Mouse (Mus musculus) intestine, embryonic 14.5 days (tissue): ENCODE measurements around the gene Cnih3. TPM values are rescaled to one million over a fixed set of nuclear protein-coding genes. Genes with fewer than 3 reads are reported as not detected.

Experiments used
- ATAC-seq: fragments of 200-750 bp; cut with Nextera tagmentation; replicated peaks from 2 replicates; pipeline ENCODE4 v1.8.0; 2017; ENCODE audit warnings: low read depth, moderate number of reproducible peaks, moderate TSS enrichment, moderate library complexity; ENCODE audit not compliant: low FRiP score, low TSS enrichment
- DNase-seq: peaks from one replicate; pipeline ENCODE4 v3.0.0-alpha.2; 2018; ENCODE audit warnings: low spot score
- H3K27ac ChIP-seq: fragments of 300-500 bp; sonication (generic); 2 replicates; pipeline ENCODE4 v1.5.1; 2014; ENCODE audit warnings: low read depth, mild to moderate bottlenecking, control low read depth
- H3K27me3 ChIP-seq: fragments of 300-500 bp; sonication (generic); replicated peaks from 2 replicates; pipeline ENCODE4 v1.6.1; 2014; ENCODE audit warnings: low read length, control low read depth; ENCODE audit not compliant: control insufficient read depth, insufficient read depth
- H3K36me3 ChIP-seq: fragments of 300-500 bp; sonication (generic); 2 replicates; pipeline ENCODE4 v1.6.1; 2014; ENCODE audit warnings: low read length, control low read depth; ENCODE audit not compliant: control insufficient read depth, insufficient read depth
- H3K4me1 ChIP-seq: fragments of 300-500 bp; sonication (generic); replicated peaks from 2 replicates; pipeline ENCODE4 v1.6.1; 2014; ENCODE audit warnings: low read length, control low read depth, mixed read lengths; ENCODE audit not compliant: control insufficient read depth, insufficient read depth
- H3K4me2 ChIP-seq: fragments of 300-500 bp; sonication (generic); 2 replicates; pipeline ENCODE4 v1.6.1; 2014; ENCODE audit warnings: low read length
- H3K4me3 ChIP-seq: fragments of 300-500 bp; sonication (generic); 2 replicates; pipeline ENCODE4 v1.5.1; 2014; ENCODE audit warnings: low read depth, low read length, control low read depth, mixed read lengths
- H3K9ac ChIP-seq: fragments of 300-500 bp; sonication (generic); 2 replicates; pipeline ENCODE4 v1.6.1; 2014; ENCODE audit warnings: mild to moderate bottlenecking, low read length
- H3K9me3 ChIP-seq: fragments of 300-500 bp; sonication (generic); 2 replicates; pipeline ENCODE4 v1.6.1; 2016; ENCODE audit warnings: low read length, control low read depth; ENCODE audit not compliant: control insufficient read depth
- WGBS: fragments of 180-500 bp; shearing (Covaris S2); extraction: QIAGEN DNeasy Blood & Tissue Kit; methylation state at CpG from one replicate; pipeline ENCODE4 v1.1.7; 2014; 5-methylcytosine and 5-hydroxymethylcytosine counted together
- polyA plus RNA-seq: library from polyadenylated mRNA; unstranded; fragments of >200 nt; fragmentation: Nextera tagmentation; extraction: Ambion mirVana; gene quantifications from 2 replicates; pipeline ENCODE4 v1.2.1, GENCODE M21; 2014

The Cnih3 gene
- polyA plus RNA-seq, 1 experiment from 2014 or later = 0.41 TPM

GRCm38 (mm10) chr1:181358526-181358925 is 6.1 kb downstream of the Cnih3 start:
- Histone ChIP-seq H3K4me2 (no peak overlapping the region), H3K27me3 (peaks cover 14% of the 10 kb centered on the region), H3K27ac (no peak overlapping the region), H3K4me3 (no peak overlapping the region), H3K9me3 (no peaks in the 10 kb centered on the region), H3K4me1 (peaks cover 1% of the 10 kb centered on the region; the same call in 1 of the 2 replicates), H3K36me3 (no peaks in the 10 kb centered on the region), H3K9ac (no peak overlapping the region)
- 46% methylated on average over 7 of the region's 7 CpGs for WGBS
- DNase-seq (no peak), ATAC-seq (no peak)

DNA sequence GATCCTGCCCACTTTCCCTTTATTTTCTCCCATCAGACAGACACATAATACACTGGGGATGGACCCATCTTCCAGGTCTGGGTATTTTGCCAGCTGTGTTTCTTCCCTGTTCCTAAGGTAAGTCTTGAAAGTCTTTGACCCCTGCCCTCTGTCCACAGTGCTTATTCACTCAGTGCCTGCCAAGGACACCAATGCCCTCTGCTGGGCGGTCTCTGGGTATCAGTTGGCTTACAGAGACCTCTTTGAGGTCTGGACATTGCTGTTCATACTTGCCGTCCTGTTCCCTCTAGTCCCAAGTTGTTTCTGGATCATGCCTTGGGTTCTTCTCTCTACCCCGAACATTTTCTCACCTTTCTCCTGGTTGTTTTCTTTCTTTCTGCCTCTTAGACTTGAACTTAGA is 8.3 kb downstream of the Cnih3 start:
- DNase-seq (no peak), ATAC-seq (no peak)
- Histone ChIP-seq H3K4me1 (no peaks in the 10 kb centered on the region), H3K4me3 (no peak overlapping the region), H3K27ac (no peak overlapping the region), H3K9ac (no peak overlapping the region), H3K36me3 (no peaks in the 10 kb centered on the region), H3K9me3 (no peaks in the 10 kb centered on the region), H3K4me2 (no peak overlapping the region), H3K27me3 (no peaks in the 10 kb centered on the region)
- 73% methylated on average over 3 of the region's 3 CpGs for WGBS

GRCm38 (mm10) chr1:181364025-181364424 is 11.6 kb downstream of the Cnih3 start:
- Histone ChIP-seq H3K4me2 (no peak overlapping the region), H3K36me3 (no peaks in the 10 kb centered on the region), H3K9ac (no peak overlapping the region), H3K4me3 (no peak overlapping the region), H3K27ac (no peak overlapping the region), H3K9me3 (no peaks in the 10 kb centered on the region), H3K4me1 (no peaks in the 10 kb centered on the region), H3K27me3 (no peaks in the 10 kb centered on the region)
- WGBS = 71% methylated on average over 4 of the region's 4 CpGs
- DNase-seq (no peak), ATAC-seq (no peak)

GRCm38 (mm10) chr1:181365376-181365775 is 12.9 kb downstream of the Cnih3 start:
- H3K27ac ChIP-seq = no peak overlapping the region
- no peaks in the 10 kb centered on the region for H3K27me3 ChIP-seq
- 63% methylated on average over 3 of the region's 3 CpGs for WGBS
- no peak for DNase-seq
- no peak overlapping the region for H3K4me3 ChIP-seq
- ATAC-seq = no peak
- no peaks in the 10 kb centered on the region for H3K36me3 ChIP-seq
- H3K4me2 ChIP-seq = no peak overlapping the region
- H3K9ac ChIP-seq = no peak overlapping the region
- no peaks in the 10 kb centered on the region for H3K4me1 ChIP-seq
- no peaks in the 10 kb centered on the region for H3K9me3 ChIP-seq

- H3K27ac ChIP-seq = no peak overlapping the region
- H3K36me3 ChIP-seq = no peaks in the 10 kb centered on the region
- H3K4me2 ChIP-seq = no peak overlapping the region
- no peaks in the 10 kb centered on the region for H3K4me1 ChIP-seq
- no peak overlapping the region for H3K4me3 ChIP-seq
- WGBS = 42% methylated on average over 3 of the region's 3 CpGs
- no peak for DNase-seq
- H3K9me3 ChIP-seq = no peaks in the 10 kb centered on the region
- H3K9ac ChIP-seq = no peak overlapping the region
- H3K27me3 ChIP-seq = no peaks in the 10 kb centered on the region
- ATAC-seq = no peak
These were observed 16.6 kb downstream of the Cnih3 start for GRCm38 (mm10) chr1:181368789-181369570.

GRCm38 (mm10) chr1:181370370-181370769 is 17.9 kb downstream of the Cnih3 start:
- H3K9ac ChIP-seq = no peak overlapping the region
- no peak overlapping the region for H3K4me3 ChIP-seq
- no peaks in the 10 kb centered on the region for H3K4me1 ChIP-seq
- H3K27ac ChIP-seq = no peak overlapping the region
- no peaks in the 10 kb centered on the region for H3K27me3 ChIP-seq
- no peaks in the 10 kb centered on the region for H3K36me3 ChIP-seq
- ATAC-seq (no peak), DNase-seq (no peak)
- WGBS = 43% methylated on average over 3 of the region's 3 CpGs
- no peak overlapping the region for H3K4me2 ChIP-seq
- H3K9me3 ChIP-seq = no peaks in the 10 kb centered on the region

GRCm38 (mm10) chr1:181371226-181371625 is 18.8 kb downstream of the Cnih3 start:
- Histone ChIP-seq H3K27me3 (no peaks in the 10 kb centered on the region), H3K4me1 (no peaks in the 10 kb centered on the region), H3K4me3 (no peak overlapping the region), H3K27ac (no peak overlapping the region), H3K36me3 (no peaks in the 10 kb centered on the region), H3K9ac (no peak overlapping the region), H3K4me2 (no peak overlapping the region), H3K9me3 (no peaks in the 10 kb centered on the region)
- 70% methylated on average over 4 of the region's 4 CpGs for WGBS
- ATAC-seq (no peak), DNase-seq (no peak)

DNA sequence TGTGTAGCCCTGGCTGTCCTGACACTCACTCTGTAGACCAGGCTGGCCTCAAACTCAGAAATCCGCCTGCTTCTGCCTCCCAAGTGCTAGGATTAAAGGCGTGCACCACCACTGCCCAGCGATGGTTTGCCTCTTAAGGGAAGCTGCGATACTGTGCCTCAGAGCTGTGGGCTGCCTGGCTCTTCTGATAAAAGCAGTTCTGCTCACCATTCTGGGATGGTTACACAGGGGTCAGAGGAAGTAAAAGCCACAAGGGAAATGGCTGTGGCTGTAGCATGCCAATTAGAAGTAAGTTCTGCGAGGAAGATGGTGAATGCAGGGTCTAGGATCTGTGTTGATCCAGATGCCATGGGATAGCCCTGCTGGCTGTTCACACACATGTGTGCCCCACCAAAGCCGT is 19.9 kb downstream of the Cnih3 start:
- no peak overlapping the region for H3K9ac ChIP-seq
- 76% methylated on average over 6 of the region's 6 CpGs for WGBS
- no peak for DNase-seq

More for the DNA sequence above, 19.9 kb downstream of the Cnih3 start:
- Histone ChIP-seq H3K4me3 (no peak overlapping the region), H3K9me3 (no peaks in the 10 kb centered on the region), H3K4me1 (no peaks in the 10 kb centered on the region), H3K27ac (no peak overlapping the region), H3K27me3 (no peaks in the 10 kb centered on the region), H3K36me3 (no peaks in the 10 kb centered on the region), H3K4me2 (no peak overlapping the region)
- ATAC-seq = no peak
